Mouse (Mus musculus): ENCODE measurements around the gene Nlk.

DNA sequence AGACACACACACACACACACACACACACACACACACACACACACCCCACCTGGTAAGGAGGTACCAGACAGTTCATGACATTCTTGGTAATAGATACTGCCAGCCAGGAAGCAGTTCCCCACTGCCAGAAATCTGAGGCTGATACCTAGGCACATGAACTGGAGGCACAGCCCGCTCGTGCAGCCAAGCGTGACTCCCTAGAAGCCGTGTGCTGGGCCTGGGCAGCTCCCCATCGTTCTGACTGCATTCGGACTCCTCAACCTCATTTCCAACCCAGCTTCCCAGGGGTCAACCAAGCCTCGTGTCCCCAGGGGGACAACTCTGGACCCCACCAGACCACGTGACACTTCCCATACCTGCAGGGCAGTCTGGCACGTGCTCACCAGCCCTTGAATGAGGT is 168.5 kb downstream of the Nlk start:
- no peak for TF ChIP-seq EP300 (IDR thresholded peaks at IDR 0.05; ENCODE audit: low read depth)
- no peak for TF ChIP-seq CTCF (IDR thresholded peaks at IDR 0.05; ENCODE audit: low read depth)
